Comparison of ENCODE assay signal across 21 mouse cellular contexts in genomic region chr13:19555391-19555790, GRCm38 (mm10).
A peak's percentile ranks its signal among the peaks of the same experiment; 100 is the strongest.
DNase-seq lines count a peak whose midpoint lies in the region; ATAC-seq lines count a peak whose summit lies in the region.
"Had no signal": no experiment of that assay in that cellular context is flagged by ENCODE, and none has a peak within 500 bp of the region (broad histone marks: within the 10 kb centered on the region; RNA-seq: fewer than 3 reads in every experiment).

No protein-coding gene starts in this region.

- 0 out of 2 replicates have a peak, but pooled peaks have one; percentile 18 for ATAC-seq in embryonic facial prominence, embryonic 14.5 days (ENCODE audit: low read depth)
- no peak for ATAC-seq in kidney, embryonic 15.5 days (replicated peaks; ENCODE audit: low FRiP score)
- ATAC-seq: forebrain, embryonic 16.5 days; hindbrain, embryonic 16.5 days; inflammation-experienced regulatory T-cells, adult 6 months had no signal

- no peaks in the 10 kb centered on the region for H3K27me3 ChIP-seq in embryonic facial prominence, embryonic 14.5 days (replicated peaks; ENCODE audit: control insufficient read depth, insufficient read depth, low read length)
- H3K27me3 ChIP-seq in embryonic facial prominence, embryonic 10.5 days (replicated peaks; ENCODE audit: low read depth, poor library complexity, severe bottlenecking), result no peaks in the 10 kb centered on the region
- no peaks in the 10 kb centered on the region for H3K27me3 ChIP-seq in kidney, embryonic 15.5 days
- H3K27me3 ChIP-seq: embryonic facial prominence, embryonic 12.5 days; forebrain, embryonic 12.5 days; hindbrain, embryonic 12.5 days had no signal

- DNase-seq in embryonic facial prominence, embryonic 14.5 days (ENCODE audit: low spot score), result peak; percentile 50
- no peak for DNase-seq in embryonic facial prominence, embryonic 10.5 days (ENCODE audit: low spot score)
- peak; percentile 18 to 34 for DNase-seq in kidney, postnatal 4 days
- peak; percentile 45 for DNase-seq in NIH3T3 (ENCODE audit: low read depth)
- peak; percentile 70 for DNase-seq in skeletal muscle tissue, adult 2 months (ENCODE audit: low read depth, low spot score)
- DNase-seq in frontal cortex, postnatal 10 days (ENCODE audit: low spot score in 2 of 2), result no peak
- DNase-seq: adrenal gland, postnatal 10 days; cerebellum, adult 11 months; cerebellum, adult 8-10 months; cerebellum, postnatal 14 days; heart, adult 18-20 months; heart, postnatal 10 days; heart, postnatal 4 days had no signal

- H3K9me3 ChIP-seq in embryonic facial prominence, embryonic 14.5 days (ENCODE audit: control insufficient read depth, low read length), result no peaks in the 10 kb centered on the region
- no peaks in the 10 kb centered on the region for H3K9me3 ChIP-seq in embryonic facial prominence, embryonic 10.5 days
- no peaks in the 10 kb centered on the region for H3K9me3 ChIP-seq in kidney, embryonic 15.5 days (replicated peaks)
- H3K9me3 ChIP-seq: embryonic facial prominence, embryonic 12.5 days; forebrain, embryonic 12.5 days; heart, embryonic 10.5 days; hindbrain, embryonic 12.5 days had no signal

- no peak overlapping the region for H3K27ac ChIP-seq in embryonic facial prominence, embryonic 14.5 days (replicated peaks; ENCODE audit: low read depth, low read length)
- H3K27ac ChIP-seq in embryonic facial prominence, embryonic 10.5 days (replicated peaks), result no peak overlapping the region
- no peak overlapping the region for H3K27ac ChIP-seq in kidney, embryonic 15.5 days
- H3K27ac ChIP-seq: embryonic facial prominence, embryonic 12.5 days; forebrain, embryonic 12.5 days; heart, embryonic 10.5 days; hindbrain, embryonic 12.5 days had no signal

- H3K4me2 ChIP-seq in embryonic facial prominence, embryonic 14.5 days (ENCODE audit: low read depth, low read length), result no peak overlapping the region
- H3K4me2 ChIP-seq in kidney, embryonic 15.5 days, result no peak overlapping the region
- H3K4me2 ChIP-seq: embryonic facial prominence, embryonic 12.5 days; forebrain, embryonic 12.5 days; hindbrain, embryonic 12.5 days had no signal

- H3K4me3 ChIP-seq in embryonic facial prominence, embryonic 14.5 days (ENCODE audit: low read depth, low read length), result no peak overlapping the region
- H3K4me3 ChIP-seq in embryonic facial prominence, embryonic 10.5 days, result no peak overlapping the region
- H3K4me3 ChIP-seq in kidney, embryonic 15.5 days (replicated peaks), result no peak overlapping the region
- H3K4me3 ChIP-seq: embryonic facial prominence, embryonic 12.5 days; forebrain, embryonic 12.5 days; heart, embryonic 10.5 days; hindbrain, embryonic 12.5 days had no signal

- no peak overlapping the region for H3K9ac ChIP-seq in embryonic facial prominence, embryonic 14.5 days (ENCODE audit: low read depth, low read length)
- no peak overlapping the region for H3K9ac ChIP-seq in kidney, embryonic 15.5 days
- H3K9ac ChIP-seq: embryonic facial prominence, embryonic 12.5 days; forebrain, embryonic 12.5 days; hindbrain, embryonic 12.5 days had no signal

- H3K4me1 ChIP-seq in embryonic facial prominence, embryonic 14.5 days (ENCODE audit: control insufficient read depth, insufficient read depth, low read length), result no peaks in the 10 kb centered on the region
- no peaks in the 10 kb centered on the region for H3K4me1 ChIP-seq in embryonic facial prominence, embryonic 10.5 days
- no peaks in the 10 kb centered on the region for H3K4me1 ChIP-seq in kidney, embryonic 15.5 days
- H3K4me1 ChIP-seq: embryonic facial prominence, embryonic 12.5 days; forebrain, embryonic 12.5 days; heart, embryonic 10.5 days; hindbrain, embryonic 12.5 days had no signal

- WGBS in embryonic facial prominence, embryonic 14.5 days, result 60% methylated on average over 4 of the region's 4 CpGs
- WGBS in embryonic facial prominence, embryonic 10.5 days, result 73% methylated on average over 4 of the region's 4 CpGs
- 84% methylated on average over 4 of the region's 4 CpGs for WGBS in kidney, embryonic 15.5 days

- H3K36me3 ChIP-seq in embryonic facial prominence, embryonic 14.5 days (ENCODE audit: control insufficient read depth, insufficient read depth, low read length), result no peaks in the 10 kb centered on the region
- no peaks in the 10 kb centered on the region for H3K36me3 ChIP-seq in embryonic facial prominence, embryonic 10.5 days (replicated peaks)
- H3K36me3 ChIP-seq in kidney, embryonic 15.5 days, result no peaks in the 10 kb centered on the region
- H3K36me3 ChIP-seq: embryonic facial prominence, embryonic 12.5 days; forebrain, embryonic 12.5 days; heart, embryonic 10.5 days; hindbrain, embryonic 12.5 days had no signal

Comparison
In these comparisons a context has a peak if more than half of its experiments do, and no peak if none do; other contexts are left out.
1. DNase-seq: peak in embryonic facial prominence, embryonic 14.5 days (single experiment), kidney, postnatal 4 days (2 of 2), NIH3T3 (single experiment) and skeletal muscle tissue, adult 2 months (single experiment); none in embryonic facial prominence, embryonic 10.5 days (single experiment) and frontal cortex, postnatal 10 days (0 of 2).